Mouse (Mus musculus): ENCODE measurements at regions not wholly inside any gene's neighbourhood (a gene's known extent, or its start where the extent isn't known, plus 50 kb on each side); places are given as distances from the start of the nearest gene placed in this dataset.

DNA sequence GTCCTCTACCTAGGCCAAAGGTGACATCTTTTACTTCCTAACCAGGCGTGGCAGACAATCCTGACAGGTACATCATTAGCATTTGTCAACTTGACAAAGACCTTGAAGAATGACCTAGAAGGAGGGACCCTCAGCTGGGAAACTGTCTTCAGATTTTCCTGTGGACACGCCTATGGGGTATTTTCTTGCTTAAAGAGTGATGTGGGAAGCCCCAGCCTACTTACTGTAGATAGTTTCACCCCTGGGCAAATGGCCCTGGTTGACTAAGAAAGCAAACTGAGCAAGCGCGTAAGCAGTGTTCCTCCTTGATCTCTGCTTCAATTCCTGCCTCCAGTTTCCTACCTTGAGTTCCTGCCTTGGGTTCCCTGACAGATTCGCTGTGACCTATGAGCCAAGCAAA lies 106.7 kb upstream of the Tle3 start:
- DNase-seq (ENCODE audit: low spot score), result no peak

- no peak for DNase-seq (ENCODE audit: low spot score)
Observed at GRCm38 (mm10) chr9:61266992-61267391, 105.2 kb upstream of the Tle3 start.

- DNase-seq (ENCODE audit: low spot score), result no peak
Observed at GRCm38 (mm10) chr9:61267541-61267940, 104.6 kb upstream of the Tle3 start.

GRCm38 (mm10) chr9:61268162-61268561 lies 104.0 kb upstream of the Tle3 start:
- DNase-seq (ENCODE audit: low spot score), result no peak

- DNase-seq (ENCODE audit: low spot score), result no peak
Observed at GRCm38 (mm10) chr9:61268681-61269080, 103.5 kb upstream of the Tle3 start.

- no peak for DNase-seq (ENCODE audit: low spot score)
Observed at GRCm38 (mm10) chr9:61269151-61269870, 102.9 kb upstream of the Tle3 start.

- no peak for DNase-seq (ENCODE audit: low spot score)
Observed at GRCm38 (mm10) chr9:61271243-61271642, 100.9 kb upstream of the Tle3 start.

DNA sequence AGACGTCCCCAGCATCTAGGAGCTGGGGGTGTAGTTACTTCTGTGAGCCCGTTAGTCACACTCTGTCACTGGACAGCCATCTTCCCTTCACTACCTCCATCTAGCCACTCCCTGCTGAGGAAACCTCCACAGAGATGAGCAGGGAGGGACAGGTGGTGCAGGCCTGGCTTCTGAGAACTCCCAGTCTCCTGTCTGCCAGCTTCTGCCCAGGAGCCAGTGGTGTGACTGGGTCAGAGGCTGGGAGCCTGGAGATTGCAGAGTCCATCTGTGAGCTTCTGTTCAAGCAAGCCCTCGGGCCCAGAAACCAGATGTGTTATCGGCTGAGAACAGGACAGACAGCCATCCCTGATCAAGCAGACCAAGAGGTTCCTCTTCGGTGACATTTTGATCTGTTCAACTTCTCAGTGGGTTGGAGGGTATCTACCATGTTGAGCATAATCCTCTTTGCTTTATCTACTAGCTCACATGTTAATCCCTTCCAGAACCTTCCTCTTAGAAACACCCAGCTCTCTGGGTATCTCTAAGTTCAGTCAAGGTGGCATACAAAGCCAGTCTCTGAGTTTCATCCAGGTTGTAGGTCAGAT lies 100.3 kb upstream of the Tle3 start:
- no peak for DNase-seq (ENCODE audit: low spot score)

DNA sequence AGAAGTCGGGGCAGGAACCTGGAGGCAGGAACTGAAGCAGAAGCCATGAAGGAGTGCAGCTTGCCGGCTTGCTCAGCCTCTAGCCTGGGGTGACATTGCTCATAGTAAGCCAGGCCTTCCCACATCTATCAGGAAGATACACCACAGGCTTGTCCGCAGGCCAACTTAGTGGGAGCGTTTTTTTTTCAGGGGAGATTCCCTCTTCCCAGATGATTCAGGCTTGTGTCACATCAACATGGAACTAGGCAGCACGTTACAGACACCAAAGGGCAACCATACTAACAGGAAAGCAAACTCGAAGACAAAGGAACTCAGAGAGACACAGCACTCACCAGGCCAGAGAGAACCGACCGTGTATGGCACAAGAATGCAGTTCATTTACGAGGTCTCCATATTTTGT lies 98.1 kb upstream of the Tle3 start:
- no peak for DNase-seq (ENCODE audit: low spot score)

DNA sequence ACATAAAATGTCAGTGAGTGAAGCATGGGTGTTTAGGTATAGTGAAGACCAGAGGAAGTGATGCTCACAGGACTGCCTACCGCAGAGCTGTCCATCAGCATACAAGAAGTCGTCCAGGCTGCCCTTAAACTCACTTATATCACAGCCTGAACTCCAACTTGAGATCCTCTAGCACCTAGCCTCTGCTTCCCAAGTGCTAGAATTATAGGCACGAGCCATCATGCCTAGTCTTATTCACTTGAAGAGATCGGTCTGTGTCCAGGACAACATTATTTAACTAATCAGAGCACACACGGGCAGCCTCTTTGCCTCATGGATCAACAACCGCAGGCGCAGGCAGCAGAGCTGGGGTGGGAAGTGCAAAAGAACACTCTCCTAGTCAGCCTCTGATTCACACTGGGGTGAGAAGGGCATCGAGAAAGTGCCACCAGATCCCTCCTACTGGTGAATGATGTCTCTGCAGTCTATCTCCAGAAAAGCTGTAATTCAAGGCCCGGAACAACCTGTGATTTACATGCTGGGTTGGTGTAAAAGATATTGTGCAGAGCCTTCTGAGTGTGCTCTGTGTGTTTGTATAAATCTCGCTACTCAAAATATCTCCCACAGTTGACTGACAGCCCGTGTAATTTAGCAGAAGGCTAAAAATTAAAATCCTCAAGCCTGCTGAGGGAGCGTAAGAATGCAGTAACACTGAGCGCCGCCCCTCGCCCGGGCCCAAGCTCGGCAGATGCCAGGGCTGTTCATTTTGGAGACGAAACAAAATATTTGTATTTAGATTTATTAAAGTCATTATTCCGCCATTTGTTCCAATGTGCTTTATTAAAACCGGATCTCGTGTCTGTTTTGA lies 94.6 kb upstream of the Tle3 start:
- peak; percentile 82 for DNase-seq (ENCODE audit: low spot score)

DNA sequence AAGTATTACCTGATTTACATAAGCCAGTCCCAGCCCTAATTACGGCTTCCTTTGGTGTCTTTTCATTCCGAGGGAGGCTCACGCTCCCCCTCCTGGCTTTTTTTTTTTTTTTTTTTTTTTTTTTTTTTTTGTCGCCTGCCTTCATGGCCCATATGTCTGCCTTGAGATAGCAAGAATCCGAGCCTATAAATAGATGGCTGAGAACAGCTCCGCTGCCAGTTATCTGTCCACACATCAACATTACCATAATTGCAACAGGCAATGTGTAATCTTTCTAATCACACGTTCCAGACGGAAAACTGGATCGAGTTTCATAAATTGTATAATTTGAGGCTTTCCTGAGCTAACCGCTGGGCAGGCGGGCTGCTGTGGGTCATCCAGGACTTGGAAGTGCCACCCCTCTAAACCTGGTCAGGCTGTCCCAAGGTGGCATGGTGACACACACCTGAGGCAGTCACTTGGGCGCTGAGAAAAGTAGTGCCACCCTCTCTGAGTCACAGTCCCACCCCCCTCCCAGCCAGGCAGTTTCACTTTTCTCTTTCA lies 93.9 kb upstream of the Tle3 start:
- peak; percentile 66 for DNase-seq (ENCODE audit: low spot score)

GRCm38 (mm10) chr9:61279044-61279543 lies 93.1 kb upstream of the Tle3 start:
- DNase-seq (ENCODE audit: low spot score), result no peak

GRCm38 (mm10) chr9:61280856-61281582 lies 91.1 kb upstream of the Tle3 start:
- DNase-seq (ENCODE audit: low spot score), result no peak

DNA sequence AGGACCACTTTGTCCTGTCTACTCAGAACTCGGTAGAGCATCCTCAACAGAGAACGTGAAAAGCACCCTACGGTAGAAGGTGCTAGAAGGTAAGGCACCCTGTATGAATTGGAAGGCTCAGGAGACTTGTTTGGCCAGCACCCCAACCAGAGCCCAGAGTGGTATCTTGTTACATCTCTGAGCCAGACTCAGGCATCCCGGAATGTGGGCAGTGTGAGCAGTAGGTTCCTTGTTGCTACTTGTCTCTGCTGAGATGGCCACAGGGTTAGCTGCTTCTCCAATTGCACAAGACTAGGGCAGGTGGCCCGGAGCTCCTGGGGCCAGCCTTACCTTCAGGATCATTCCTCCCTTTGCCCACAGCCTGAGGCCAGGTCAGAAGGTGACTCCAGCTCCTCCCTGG lies 88.9 kb upstream of the Tle3 start:
- no peak for DNase-seq (ENCODE audit: low spot score)

- no peak for DNase-seq (ENCODE audit: low spot score)
Observed at GRCm38 (mm10) chr9:61284201-61285021, 87.8 kb upstream of the Tle3 start.

- no peak for DNase-seq (ENCODE audit: low spot score)
Observed at GRCm38 (mm10) chr9:61286561-61286960, 85.6 kb upstream of the Tle3 start.

GRCm38 (mm10) chr9:61289117-61289516 lies 83.0 kb upstream of the Tle3 start:
- no peak for DNase-seq (ENCODE audit: low spot score)

- DNase-seq (ENCODE audit: low spot score), result peak; percentile 94
Observed at GRCm38 (mm10) chr9:61289713-61290112, 82.5 kb upstream of the Tle3 start.

GRCm38 (mm10) chr9:61291646-61292045 lies 80.5 kb upstream of the Tle3 start:
- no peak for DNase-seq (ENCODE audit: low spot score)

DNA sequence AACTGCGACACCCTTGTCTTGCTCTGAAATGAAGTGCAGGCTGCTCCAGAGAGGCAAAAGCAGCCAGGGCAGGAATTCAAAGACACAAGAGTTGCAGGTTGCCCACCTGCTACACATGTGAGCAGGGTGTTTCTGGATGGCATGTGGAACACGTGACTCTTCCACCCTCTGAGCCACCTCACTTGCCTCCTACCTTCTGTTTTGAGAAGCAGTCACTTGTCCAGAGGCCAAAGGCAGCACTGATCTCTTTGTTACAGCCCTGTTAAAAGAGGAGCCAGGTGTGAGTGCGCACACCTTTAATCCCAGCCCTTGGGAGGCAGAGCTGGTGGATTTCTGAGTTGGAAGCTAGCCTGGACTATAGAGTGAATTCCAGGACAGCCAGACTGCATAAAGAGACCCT lies 79.7 kb upstream of the Tle3 start:
- DNase-seq (ENCODE audit: low spot score), result no peak

All from adipocyte (in vitro differentiated cells).